Mouse (Mus musculus) hindbrain, embryonic 11.5 days (tissue): Measurements from ENCODE around the gene Scel. TPM values are rescaled to one million over a fixed set of nuclear protein-coding genes. Genes with fewer than 3 reads are reported as not detected.

Source experiments
- ATAC-seq: fragments of 200-750 bp; cut with Nextera tagmentation; 2 replicates; pipeline ENCODE4 v1.8.0; 2017; ENCODE audit warnings: mild to moderate bottlenecking, moderate TSS enrichment, moderate library complexity; ENCODE audit not compliant: low FRiP score
- DNase-seq: peaks from one replicate; pipeline ENCODE4 v3.0.0-alpha.2; 2015; ENCODE audit warnings: low spot score
- H3K27ac ChIP-seq: fragments of 300-500 bp; sonication (generic); 2 replicates; pipeline ENCODE4 v1.5.1; 2014; ENCODE audit warnings: mild to moderate bottlenecking, low read depth, low read length
- H3K27me3 ChIP-seq: fragments of 300-500 bp; sonication (generic); 2 replicates; pipeline ENCODE4 v1.6.1; 2014; ENCODE audit warnings: mild to moderate bottlenecking, low read length, moderate library complexity, mixed read lengths; ENCODE audit not compliant: control insufficient read depth, insufficient read depth
- H3K36me3 ChIP-seq: fragments of 300-500 bp; sonication (generic); 2 replicates; pipeline ENCODE4 v1.6.1; 2014; ENCODE audit warnings: mild to moderate bottlenecking, low read length, moderate library complexity, mixed read lengths; ENCODE audit not compliant: control insufficient read depth, insufficient read depth
- H3K4me1 ChIP-seq: fragments of 300-500 bp; sonication (generic); replicated peaks from 2 replicates; pipeline ENCODE4 v1.6.1; 2014; ENCODE audit warnings: low read length, mixed read lengths; ENCODE audit not compliant: control insufficient read depth, insufficient read depth
- H3K4me2 ChIP-seq: fragments of 300-500 bp; sonication (generic); replicated peaks from 2 replicates; pipeline ENCODE4 v1.6.1; 2014; ENCODE audit warnings: mild to moderate bottlenecking, low read depth, low read length
- H3K4me3 ChIP-seq: fragments of 300-500 bp; sonication (generic); 2 replicates; pipeline ENCODE4 v1.5.1; 2014; ENCODE audit warnings: low read depth, low read length
- H3K9ac ChIP-seq: fragments of 300-500 bp; sonication (generic); 2 replicates; pipeline ENCODE4 v1.6.1; 2014; ENCODE audit warnings: low read depth, low read length
- H3K9me3 ChIP-seq: fragments of 300-500 bp; sonication (generic); 2 replicates; pipeline ENCODE4 v1.6.1; 2016; ENCODE audit warnings: low read length; ENCODE audit not compliant: control insufficient read depth
- WGBS: fragments of 180-500 bp; shearing (Covaris S2); extraction: QIAGEN DNeasy Blood & Tissue Kit; methylation state at CpG from one replicate; pipeline ENCODE4 v1.1.7; 2014; 5-methylcytosine and 5-hydroxymethylcytosine counted together
- polyA plus RNA-seq: library from polyadenylated mRNA; unstranded; fragments of >200 nt; fragmentation: Nextera tagmentation; extraction: Ambion mirVana; gene quantifications from 2 replicates; pipeline ENCODE4 v1.2.1, GENCODE M21; 2014

The Scel gene
- polyA plus RNA-seq, 1 experiment from 2014 or later = 0.11 TPM

- Histone ChIP-seq H3K36me3 (no peaks in the 10 kb centered on the region), H3K27ac (no peak overlapping the region), H3K4me3 (no peak overlapping the region), H3K4me1 (no peaks in the 10 kb centered on the region), H3K27me3 (no peaks in the 10 kb centered on the region), H3K9ac (no peak overlapping the region), H3K9me3 (no peaks in the 10 kb centered on the region), H3K4me2 (no peak overlapping the region)
- no peak for DNase-seq
- WGBS = 91% methylated on average over 2 of the region's 2 CpGs
- ATAC-seq = no peak
These were observed 55.3 kb downstream of the Scel start for GRCm38 (mm10) chr14:103568433-103568832.

DNA sequence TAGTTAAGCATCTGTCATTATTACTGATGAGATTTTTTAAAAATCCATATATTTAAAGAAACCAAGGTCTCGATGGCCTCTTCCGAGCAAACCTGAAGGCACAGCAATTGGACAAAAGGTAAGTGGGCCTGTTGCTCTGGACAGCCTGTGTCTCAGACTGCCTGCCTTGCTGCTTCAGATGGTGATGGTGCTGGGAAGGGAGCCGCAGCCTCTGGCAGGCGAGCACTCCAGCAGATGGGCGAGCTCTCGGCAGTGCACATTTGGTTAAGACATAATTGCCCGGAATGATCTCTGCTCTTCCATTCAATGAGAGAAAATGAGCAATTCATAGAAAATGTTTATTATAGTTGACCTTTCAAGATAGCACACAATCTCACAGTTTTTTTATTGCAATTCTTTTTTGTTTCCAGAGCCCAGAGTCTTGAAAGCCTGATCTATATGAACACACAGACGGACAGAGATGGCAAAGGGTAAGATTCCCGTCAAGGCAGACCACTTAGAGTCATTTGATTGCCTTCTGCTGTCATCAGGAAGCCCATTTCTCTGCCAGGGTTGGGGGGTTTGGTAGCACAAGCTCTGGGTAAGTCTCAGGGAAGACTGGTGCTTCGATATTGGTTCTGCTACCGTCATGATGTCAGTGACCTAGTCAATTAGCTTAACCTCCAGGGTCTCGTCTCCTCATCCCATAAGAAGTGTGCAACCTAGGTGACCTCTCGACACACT is 58.6 kb downstream of the Scel start:
- Histone ChIP-seq H3K9me3 (no peaks in the 10 kb centered on the region), H3K36me3 (no peaks in the 10 kb centered on the region), H3K4me1 (no peaks in the 10 kb centered on the region), H3K4me2 (no peak overlapping the region), H3K4me3 (no peak overlapping the region), H3K27me3 (no peaks in the 10 kb centered on the region), H3K27ac (no peak overlapping the region), H3K9ac (no peak overlapping the region)
- WGBS = 87% methylated on average over 13 of the region's 13 CpGs
- no peak for DNase-seq
- ATAC-seq = no peak

DNA sequence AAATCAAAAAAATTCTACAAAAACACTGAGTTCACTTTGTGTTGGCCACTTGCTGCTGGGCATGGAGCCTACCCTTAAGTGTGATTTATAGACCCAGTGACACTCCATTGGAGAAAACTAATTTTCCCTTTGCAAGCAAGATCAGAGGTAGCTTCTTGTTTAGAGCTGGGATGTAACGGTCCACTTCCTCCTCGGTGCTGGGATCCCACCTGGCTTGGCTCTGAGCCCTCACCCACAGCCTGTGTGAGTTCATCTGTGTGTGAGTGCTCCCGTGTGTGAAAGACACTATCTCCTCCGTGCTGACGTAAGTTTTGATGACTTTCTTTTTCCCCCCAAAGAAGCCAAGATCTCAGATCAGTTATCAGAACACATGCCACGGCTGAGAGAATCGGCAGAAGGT is 62.7 kb downstream of the Scel start:
- no peak overlapping the region for H3K4me2 ChIP-seq
- no peak for ATAC-seq
- H3K9me3 ChIP-seq = no peaks in the 10 kb centered on the region
- no peak for DNase-seq
- no peak overlapping the region for H3K27ac ChIP-seq
- no peaks in the 10 kb centered on the region for H3K4me1 ChIP-seq
- WGBS = 89% methylated on average over 7 of the region's 7 CpGs
- no peak overlapping the region for H3K4me3 ChIP-seq
- no peak overlapping the region for H3K9ac ChIP-seq
- H3K27me3 ChIP-seq = no peaks in the 10 kb centered on the region
- no peaks in the 10 kb centered on the region for H3K36me3 ChIP-seq

GRCm38 (mm10) chr14:103577011-103577410 is 63.9 kb downstream of the Scel start:
- Histone ChIP-seq H3K4me1 (no peaks in the 10 kb centered on the region), H3K27ac (no peak overlapping the region), H3K9me3 (no peaks in the 10 kb centered on the region), H3K36me3 (no peaks in the 10 kb centered on the region), H3K4me2 (no peak overlapping the region), H3K27me3 (no peaks in the 10 kb centered on the region), H3K4me3 (no peak overlapping the region), H3K9ac (no peak overlapping the region)
- no peak for ATAC-seq
- DNase-seq = no peak

DNA sequence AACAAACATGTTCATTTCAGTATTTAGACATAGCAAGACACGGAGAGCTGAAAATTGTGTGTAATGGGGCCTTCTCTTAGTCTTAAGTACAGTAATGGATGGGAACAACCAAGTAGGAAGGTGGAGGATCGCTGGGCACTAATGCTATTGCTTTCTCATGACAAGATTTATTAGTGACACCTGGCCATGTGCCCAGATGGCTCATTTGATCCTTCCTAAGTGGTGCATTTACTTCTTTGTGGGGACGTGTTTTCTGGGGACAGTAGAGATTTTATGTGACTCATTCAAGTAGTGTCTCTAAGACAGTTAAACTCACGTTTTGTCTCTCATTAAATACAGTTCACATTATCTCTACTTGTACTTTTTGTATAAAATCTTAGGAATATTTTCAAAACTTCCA is 73.5 kb downstream of the Scel start:
- no peak overlapping the region for H3K27ac ChIP-seq
- DNase-seq (no peak), ATAC-seq (no peak)
- WGBS = 80% methylated on average over 4 of the region's 4 CpGs
- no peak overlapping the region for H3K4me2 ChIP-seq
- no peaks in the 10 kb centered on the region; the same call in 1 of the 2 replicates for H3K4me1 ChIP-seq
- no peaks in the 10 kb centered on the region for H3K36me3 ChIP-seq
- H3K9ac ChIP-seq = no peak overlapping the region
- H3K9me3 ChIP-seq = no peaks in the 10 kb centered on the region
- no peak overlapping the region for H3K4me3 ChIP-seq
- no peaks in the 10 kb centered on the region for H3K27me3 ChIP-seq

DNA sequence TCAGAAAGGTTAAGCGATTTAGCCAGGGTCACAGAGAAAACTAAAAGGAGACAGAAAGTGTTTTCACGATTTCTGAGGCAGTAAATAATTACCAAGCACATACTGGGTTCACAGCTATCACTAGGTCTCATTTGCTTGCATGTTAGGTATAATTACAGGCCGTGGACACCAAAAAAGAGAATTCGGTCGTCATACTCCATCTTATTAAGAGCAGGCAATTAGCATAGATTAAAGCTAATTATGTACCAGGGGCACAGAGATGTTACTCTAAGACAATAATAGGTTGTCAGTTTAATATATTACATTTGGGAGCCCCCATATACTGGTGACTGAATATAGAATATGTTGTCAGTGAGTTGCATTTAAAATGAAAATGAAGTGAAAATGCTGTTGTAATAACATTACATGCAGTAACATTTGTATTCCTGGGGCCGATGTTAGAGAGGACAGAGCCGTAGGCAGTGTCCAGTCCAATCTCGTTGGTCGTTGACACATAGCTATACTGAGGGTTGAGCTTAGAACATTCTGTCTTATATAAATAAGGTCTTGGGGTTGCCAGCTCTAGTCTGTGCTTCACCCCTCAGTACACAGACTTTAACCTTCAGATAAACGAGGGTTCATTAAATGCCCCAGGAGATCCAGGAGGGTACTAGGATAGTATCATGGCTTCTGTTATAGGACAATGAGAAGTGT is 74.2 kb downstream of the Scel start:
- 79% methylated on average over 10 of the region's 10 CpGs for whole genome bisulfite sequencing
- Histone ChIP-seq H3K4me3 (no peak overlapping the region), H3K36me3 (no peaks in the 10 kb centered on the region), H3K4me1 (no peaks in the 10 kb centered on the region; the same call in 1 of the 2 replicates), H3K9ac (no peak overlapping the region), H3K9me3 (no peaks in the 10 kb centered on the region), H3K27me3 (no peaks in the 10 kb centered on the region), H3K4me2 (no peak overlapping the region), H3K27ac (no peak overlapping the region)
- DNase-seq (no peak), ATAC-seq (no peak; the same call in 1 of the 2 replicates)

DNA sequence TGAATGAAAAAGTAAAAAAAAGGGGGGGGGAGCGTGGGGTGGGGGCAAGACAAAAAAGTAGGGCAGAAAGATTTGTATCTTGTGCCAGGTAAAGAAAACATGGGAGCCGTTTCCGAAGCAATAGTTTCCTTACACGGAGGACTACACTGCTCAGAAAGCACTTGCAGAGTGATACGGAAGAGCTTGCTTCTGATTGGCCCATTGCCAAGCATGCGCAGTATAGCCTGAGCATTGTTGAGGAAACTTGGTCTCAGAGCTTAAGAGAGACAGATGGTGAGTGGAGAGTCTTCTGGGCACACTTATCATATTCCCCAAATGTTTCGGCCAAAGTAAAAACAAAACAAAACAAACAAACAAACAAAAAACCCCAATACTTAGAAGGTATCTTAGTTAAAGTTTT is 76.7 kb downstream of the Scel start:
- H3K9me3 ChIP-seq = no peaks in the 10 kb centered on the region
- ATAC-seq (no peak), DNase-seq (no peak)
- WGBS = 85% methylated on average over 7 of the region's 7 CpGs
- H3K27me3 ChIP-seq = no peaks in the 10 kb centered on the region
- H3K9ac ChIP-seq = no peak overlapping the region
- no peak overlapping the region for H3K4me2 ChIP-seq
- H3K27ac ChIP-seq = no peak overlapping the region
- no peak overlapping the region for H3K4me3 ChIP-seq
- no peaks in the 10 kb centered on the region; the same call in 1 of the 2 replicates for H3K4me1 ChIP-seq
- no peaks in the 10 kb centered on the region for H3K36me3 ChIP-seq

GRCm38 (mm10) chr14:103595870-103596269 is 82.7 kb downstream of the Scel start:
- WGBS = 73% methylated on average over 5 of the region's 5 CpGs

DNA sequence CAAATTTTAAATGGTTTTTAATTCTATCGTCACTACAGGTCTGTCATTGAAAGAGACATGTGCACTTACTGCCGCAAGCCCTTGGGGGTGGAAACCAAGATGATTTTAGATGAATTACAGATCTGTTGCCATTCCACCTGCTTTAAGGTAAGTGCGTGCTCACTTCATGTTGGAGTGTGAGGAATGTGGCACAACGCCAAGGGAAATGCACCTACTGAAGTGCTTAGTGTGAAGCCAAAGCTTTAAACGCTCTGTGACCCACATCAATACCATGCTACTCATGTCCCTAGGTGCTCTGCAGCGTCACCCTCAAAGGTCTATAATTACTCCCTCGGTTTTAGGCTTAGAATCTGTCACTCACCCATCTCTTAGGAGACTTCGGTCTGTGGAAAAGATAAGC is 94.9 kb downstream of the Scel start:
- DNase-seq (no peak), ATAC-seq (no peak)
- no peaks in the 10 kb centered on the region for H3K36me3 ChIP-seq
- 89% methylated on average over 8 of the region's 8 CpGs for WGBS
- no peak overlapping the region for H3K27ac ChIP-seq
- H3K4me1 ChIP-seq = no peaks in the 10 kb centered on the region
- no peak overlapping the region for H3K9ac ChIP-seq
- no peaks in the 10 kb centered on the region for H3K27me3 ChIP-seq
- no peak overlapping the region for H3K4me2 ChIP-seq
- no peaks in the 10 kb centered on the region for H3K9me3 ChIP-seq
- no peak overlapping the region for H3K4me3 ChIP-seq

More at GRCm38 (mm10) chr14:103595870-103596269, 82.7 kb downstream of the Scel start:
- Histone ChIP-seq H3K36me3 (no peaks in the 10 kb centered on the region), H3K27me3 (no peaks in the 10 kb centered on the region), H3K4me3 (no peak overlapping the region), H3K9me3 (no peaks in the 10 kb centered on the region), H3K4me1 (no peaks in the 10 kb centered on the region), H3K4me2 (no peak overlapping the region), H3K9ac (no peak overlapping the region), H3K27ac (no peak overlapping the region)
- DNase-seq (no peak), ATAC-seq (no peak)
